Mouse (Mus musculus) hindbrain, embryonic 16.5 days (tissue): ENCODE measurements around the gene Ptch1. TPM values are rescaled to one million over a fixed set of nuclear protein-coding genes. Genes with fewer than 3 reads are reported as not detected.

Experiments used
- ATAC-seq: fragments of 200-750 bp; cut with Nextera tagmentation; 2 replicates; pipeline ENCODE4 v1.8.0; 2017; ENCODE audit warnings: moderate TSS enrichment, moderate library complexity
- H3K27ac ChIP-seq: fragments of 300-500 bp; sonication (generic); 2 replicates; pipeline ENCODE4 v1.5.1; 2014; ENCODE audit warnings: low read depth, mild to moderate bottlenecking, control low read depth, low read length, moderate library complexity
- H3K27me3 ChIP-seq: fragments of 300-500 bp; sonication (generic); replicated peaks from 2 replicates; pipeline ENCODE4 v1.6.1; 2014; ENCODE audit warnings: low read length; ENCODE audit not compliant: control insufficient read depth, insufficient read depth
- H3K36me3 ChIP-seq: fragments of 300-500 bp; sonication (generic); 2 replicates; pipeline ENCODE4 v1.6.1; 2014; ENCODE audit warnings: mild to moderate bottlenecking, low read length, moderate library complexity, mixed read lengths; ENCODE audit not compliant: control insufficient read depth, insufficient read depth
- H3K4me1 ChIP-seq: fragments of 300-500 bp; sonication (generic); 2 replicates; pipeline ENCODE4 v1.6.1; 2014; ENCODE audit warnings: low read depth, low read length; ENCODE audit not compliant: control insufficient read depth, insufficient read depth
- H3K4me2 ChIP-seq: fragments of 300-500 bp; sonication (generic); 2 replicates; pipeline ENCODE4 v1.6.1; 2014; ENCODE audit warnings: mild to moderate bottlenecking, low read length, control low read depth, moderate library complexity
- H3K4me3 ChIP-seq: fragments of 300-500 bp; sonication (generic); 2 replicates; pipeline ENCODE4 v1.5.1; 2014; ENCODE audit warnings: mild to moderate bottlenecking, low read length, control low read depth, moderate library complexity
- H3K9ac ChIP-seq: fragments of 300-500 bp; sonication (generic); 2 replicates; pipeline ENCODE4 v1.6.1; 2014; ENCODE audit warnings: low read depth, mild to moderate bottlenecking, control low read depth, low read length, moderate library complexity
- H3K9me3 ChIP-seq: fragments of 300-500 bp; sonication (generic); 2 replicates; pipeline ENCODE4 v1.6.1; 2014; ENCODE audit warnings: mild to moderate bottlenecking, low read length, moderate library complexity; ENCODE audit not compliant: control insufficient read depth
- WGBS: fragments of 180-500 bp; shearing (Covaris S2); extraction: QIAGEN DNeasy Blood & Tissue Kit; methylation state at CpG from one replicate; pipeline ENCODE4 v1.1.7; 2014; 5-methylcytosine and 5-hydroxymethylcytosine counted together
- polyA plus RNA-seq: library from polyadenylated mRNA; unstranded; fragments of >200 nt; fragmentation: Nextera tagmentation; extraction: Ambion mirVana; gene quantifications from 2 replicates; pipeline ENCODE4 v1.2.1, GENCODE M21; 2015

Ptch1 gene
- polyA plus RNA-seq, 1 experiment from 2014 or later, result 15.3 TPM

DNA sequence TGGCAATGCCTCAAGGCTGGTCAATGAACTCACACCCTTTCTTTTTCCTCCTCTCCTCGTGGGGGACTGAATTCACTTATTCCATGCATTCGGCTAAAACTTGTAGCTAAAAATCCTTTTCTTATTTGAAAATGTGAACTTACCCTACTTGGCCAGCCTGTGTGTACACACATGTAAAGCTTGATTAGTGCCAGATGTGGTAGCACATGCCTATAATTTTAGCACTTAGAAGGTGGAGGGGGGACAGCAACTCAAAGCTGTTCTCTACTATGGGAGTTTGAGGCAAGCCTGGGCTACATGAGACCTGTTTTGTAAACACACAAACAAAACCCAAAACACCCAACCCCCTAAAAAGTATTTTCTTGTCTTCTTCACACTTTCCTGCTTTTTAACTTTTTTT lies 56.9 kb downstream of the Ptch1 start:
- no peak overlapping the region for H3K9ac ChIP-seq
- H3K4me1 ChIP-seq, result peaks cover 3% of the 10 kb centered on the region; the same call in 1 of the 2 replicates
- ATAC-seq, result no peak
- no peak overlapping the region for H3K4me2 ChIP-seq
- no peak overlapping the region for H3K27ac ChIP-seq
- peaks cover 41% of the 10 kb centered on the region for H3K36me3 ChIP-seq
- H3K27me3 ChIP-seq, result no peaks in the 10 kb centered on the region
- H3K9me3 ChIP-seq, result no peaks in the 10 kb centered on the region
- no peak overlapping the region for H3K4me3 ChIP-seq
- WGBS, result 79% methylated on average over 2 of the region's 2 CpGs

DNA sequence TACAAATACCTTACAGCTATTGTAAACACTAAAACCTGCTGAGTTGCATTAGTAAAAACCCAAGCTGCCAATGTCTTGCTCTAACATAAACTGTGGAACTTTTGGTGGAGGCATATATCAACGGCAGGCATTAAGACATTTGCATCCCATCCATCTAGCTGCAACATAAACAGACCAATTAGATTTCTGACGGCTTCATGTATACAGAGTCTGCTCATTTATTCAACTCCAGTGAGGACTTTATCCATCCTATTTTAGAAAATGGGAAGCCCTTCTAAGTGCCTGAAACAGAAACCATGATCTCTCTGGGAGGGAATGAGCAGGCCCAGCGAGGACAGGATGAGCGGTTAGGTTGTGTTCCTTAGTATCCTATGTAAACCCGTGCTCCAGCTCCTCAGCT lies 57.9 kb downstream of the Ptch1 start:
- Histone ChIP-seq H3K4me2 (no peak overlapping the region), H3K36me3 (peaks cover 42% of the 10 kb centered on the region), H3K9ac (no peak overlapping the region), H3K4me3 (no peak overlapping the region), H3K27ac (no peak overlapping the region), H3K4me1 (peaks cover 3% of the 10 kb centered on the region; the same call in 1 of the 2 replicates), H3K27me3 (no peaks in the 10 kb centered on the region), H3K9me3 (no peaks in the 10 kb centered on the region)
- WGBS, result 50% methylated on average over 5 of the region's 5 CpGs
- ATAC-seq, result no peak

DNA sequence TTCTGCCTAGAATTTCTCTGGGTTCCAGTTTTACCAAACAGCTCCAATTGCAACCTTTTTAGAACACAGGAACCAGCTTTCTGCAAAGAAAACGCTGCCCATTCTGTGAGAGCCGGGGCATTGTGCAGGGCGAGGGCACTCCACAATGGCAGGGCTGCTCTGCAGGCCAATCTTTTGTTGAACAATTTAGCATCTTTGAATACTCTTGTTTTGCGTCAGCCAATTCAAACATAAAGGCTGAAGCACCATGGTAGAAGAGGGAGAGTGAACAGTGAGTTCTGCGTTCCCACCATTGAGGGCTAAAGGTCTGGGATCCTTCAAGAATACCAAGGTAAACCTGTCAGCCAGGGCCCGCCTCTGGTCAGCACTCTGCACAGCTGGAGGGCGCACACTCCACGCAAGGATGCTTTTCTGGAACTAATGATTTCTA lies 58.5 kb downstream of the Ptch1 start:
- Histone ChIP-seq H3K4me2 (no peak overlapping the region), H3K9me3 (no peaks in the 10 kb centered on the region), H3K36me3 (peaks cover 42% of the 10 kb centered on the region), H3K4me1 (peaks cover 3% of the 10 kb centered on the region; the same call in 1 of the 2 replicates), H3K27me3 (no peaks in the 10 kb centered on the region), H3K27ac (peak overlapping the region; percentile 4; the same call in 1 of the 2 replicates), H3K4me3 (no peak overlapping the region), H3K9ac (no peak overlapping the region)
- 19% methylated on average over 8 of the region's 8 CpGs for WGBS
- 0 out of 2 replicates have a peak, but pooled peaks have one; percentile 28 for ATAC-seq

DNA sequence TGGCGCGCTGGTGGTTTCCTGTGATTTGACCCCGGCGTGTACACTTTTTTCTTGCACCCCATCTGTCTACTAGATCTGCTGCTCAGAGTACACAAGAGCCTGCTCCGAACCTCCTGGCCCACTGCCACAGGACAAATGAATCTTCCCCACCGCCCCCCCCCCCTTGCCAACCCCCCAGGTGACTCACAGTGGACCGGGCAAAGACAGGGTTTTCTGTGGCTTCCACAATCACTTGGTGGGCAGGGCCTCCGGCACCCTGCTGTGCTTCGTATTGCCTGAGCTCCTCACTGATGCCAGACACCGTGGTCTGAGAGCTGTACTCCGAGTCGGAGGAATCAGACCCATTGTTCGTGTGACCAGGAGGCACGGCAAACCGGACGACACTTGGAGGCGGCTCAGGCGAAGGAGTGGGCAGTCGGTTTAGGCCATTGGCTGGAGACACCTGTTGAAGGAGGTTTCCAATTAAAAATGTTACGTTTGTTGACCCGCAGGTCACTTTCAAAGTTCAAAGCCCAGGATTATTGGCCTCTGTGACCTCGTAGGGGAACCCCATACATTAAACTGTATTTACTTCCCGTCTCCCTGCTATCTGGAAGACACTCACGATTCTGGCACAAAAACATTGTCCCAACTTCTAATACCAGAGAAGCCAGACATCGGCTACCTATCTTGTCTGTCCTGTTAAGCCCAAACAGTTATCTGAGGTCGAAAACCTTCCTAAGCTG lies 59.9 kb downstream of the Ptch1 start:
- Histone ChIP-seq H3K9ac (no peak overlapping the region), H3K36me3 (peaks cover 42% of the 10 kb centered on the region), H3K4me2 (no peak overlapping the region), H3K9me3 (no peaks in the 10 kb centered on the region), H3K4me1 (peaks cover 3% of the 10 kb centered on the region; the same call in 1 of the 2 replicates), H3K27ac (no peak overlapping the region), H3K4me3 (no peak overlapping the region), H3K27me3 (no peaks in the 10 kb centered on the region)
- 40% methylated on average over 24 of the region's 26 CpGs for WGBS
- ATAC-seq, result no peak

DNA sequence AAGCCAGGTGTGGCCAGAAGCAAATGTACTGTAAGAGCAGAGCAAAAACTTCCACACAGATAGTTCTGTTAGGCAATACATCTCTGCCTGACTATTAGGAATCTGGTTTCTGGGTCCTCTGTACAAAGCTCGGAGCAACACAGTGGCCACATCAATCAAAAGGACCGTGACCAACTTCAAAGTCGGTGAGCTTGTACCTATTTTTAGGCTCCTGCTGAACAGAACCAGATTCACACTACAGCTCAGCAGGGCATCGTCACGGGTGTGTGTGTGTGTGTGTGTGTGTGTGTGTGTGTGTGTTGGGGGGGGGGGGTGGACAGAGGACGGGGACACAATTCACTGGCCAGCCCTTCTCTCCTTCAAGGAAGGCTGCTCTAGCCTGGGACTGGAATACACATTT lies 61.0 kb downstream of the Ptch1 start:
- Histone ChIP-seq H3K9me3 (no peaks in the 10 kb centered on the region), H3K4me3 (no peak overlapping the region), H3K9ac (no peak overlapping the region), H3K27me3 (no peaks in the 10 kb centered on the region), H3K4me1 (peaks cover 3% of the 10 kb centered on the region; the same call in 1 of the 2 replicates), H3K27ac (no peak overlapping the region), H3K4me2 (no peak overlapping the region), H3K36me3 (peaks cover 46% of the 10 kb centered on the region)
- ATAC-seq, result no peak
- 27% methylated on average over 5 of the region's 6 CpGs for WGBS

DNA sequence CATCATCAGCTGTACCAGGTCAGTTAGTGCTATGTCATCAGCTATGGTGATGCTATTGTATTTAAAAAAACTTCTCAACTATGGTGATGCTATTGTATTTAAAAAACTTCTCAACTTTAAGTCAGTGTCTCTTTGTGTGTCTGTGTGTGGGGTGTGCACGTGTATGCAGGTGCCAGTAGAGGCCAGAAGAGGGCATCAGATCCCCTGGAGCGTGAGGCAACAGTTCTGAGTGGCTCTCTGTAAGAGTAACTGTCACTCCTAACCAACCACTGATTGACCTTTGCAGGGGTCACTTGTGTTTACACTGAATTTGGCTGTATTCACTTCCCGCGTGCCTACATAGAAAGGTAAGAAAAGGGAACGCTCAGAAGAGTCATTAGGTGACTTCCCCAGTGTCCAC lies 65.6 kb downstream of the Ptch1 start:
- H3K27ac ChIP-seq, result no peak overlapping the region
- no peak overlapping the region for H3K9ac ChIP-seq
- no peaks in the 10 kb centered on the region for H3K4me1 ChIP-seq
- H3K36me3 ChIP-seq, result peaks cover 32% of the 10 kb centered on the region
- H3K4me2 ChIP-seq, result no peak overlapping the region
- WGBS, result 89% methylated on average over 5 of the region's 5 CpGs
- H3K27me3 ChIP-seq, result no peaks in the 10 kb centered on the region
- H3K9me3 ChIP-seq, result no peaks in the 10 kb centered on the region
- no peak overlapping the region for H3K4me3 ChIP-seq
- no peak for ATAC-seq

DNA sequence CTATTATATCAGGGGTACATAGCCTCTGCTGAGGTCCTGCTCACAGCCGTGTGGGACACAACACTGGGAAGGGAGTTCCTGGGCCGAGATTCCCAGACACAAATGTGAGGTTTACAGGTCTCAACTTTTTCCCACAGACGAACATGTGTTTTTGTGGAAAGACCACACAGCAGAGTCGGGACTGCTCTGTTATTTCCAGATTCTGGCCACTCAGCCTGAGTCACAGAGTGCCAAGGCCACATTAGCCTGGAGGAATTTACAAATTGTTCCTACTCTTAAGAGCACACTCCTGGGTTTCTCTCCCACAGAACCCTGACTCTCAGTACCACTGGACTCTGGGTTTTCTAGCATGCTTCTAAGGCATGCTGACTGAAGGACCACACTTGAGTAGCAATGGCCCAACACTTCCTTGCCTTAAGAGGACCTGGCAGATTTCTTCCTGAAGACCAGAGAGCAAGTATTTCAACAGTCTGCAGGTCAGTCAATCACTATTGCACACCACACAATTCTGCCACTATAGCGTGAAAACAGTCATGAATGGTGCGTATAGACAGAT lies 66.3 kb downstream of the Ptch1 start:
- Histone ChIP-seq H3K4me1 (no peaks in the 10 kb centered on the region), H3K9me3 (no peaks in the 10 kb centered on the region), H3K36me3 (peaks cover 30% of the 10 kb centered on the region), H3K27me3 (no peaks in the 10 kb centered on the region), H3K27ac (no peak overlapping the region), H3K4me3 (no peak overlapping the region), H3K9ac (no peak overlapping the region), H3K4me2 (no peak overlapping the region)
- no peak for ATAC-seq
- WGBS, result 90% methylated on average over 6 of the region's 6 CpGs

DNA sequence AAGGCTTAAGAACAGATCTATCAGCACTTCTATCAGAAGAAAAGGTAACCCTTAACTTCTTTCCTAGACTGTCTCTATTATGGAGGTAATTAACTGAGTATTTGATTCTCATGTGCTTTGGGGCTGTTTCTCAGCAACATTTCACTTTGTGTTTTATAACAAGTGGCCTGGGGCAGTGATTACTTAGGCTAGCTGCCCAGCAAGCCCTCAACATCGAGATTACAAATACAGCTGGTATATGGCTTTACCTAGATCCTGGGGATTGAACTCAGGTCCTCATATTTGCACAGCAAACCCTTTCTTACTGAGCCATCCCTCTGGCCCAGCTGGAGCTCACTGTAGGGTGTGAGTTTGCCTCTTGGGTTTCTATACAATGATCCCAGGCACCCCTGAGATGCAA lies 67.0 kb downstream of the Ptch1 start:
- no peaks in the 10 kb centered on the region for H3K27me3 ChIP-seq
- H3K9ac ChIP-seq, result no peak overlapping the region
- ATAC-seq, result no peak
- H3K9me3 ChIP-seq, result no peaks in the 10 kb centered on the region
- peaks cover 23% of the 10 kb centered on the region for H3K36me3 ChIP-seq
- no peaks in the 10 kb centered on the region for H3K4me1 ChIP-seq
- no peak overlapping the region for H3K27ac ChIP-seq
- 80% methylated on average over 1 of the region's 1 CpGs for WGBS
- H3K4me2 ChIP-seq, result no peak overlapping the region
- no peak overlapping the region for H3K4me3 ChIP-seq

DNA sequence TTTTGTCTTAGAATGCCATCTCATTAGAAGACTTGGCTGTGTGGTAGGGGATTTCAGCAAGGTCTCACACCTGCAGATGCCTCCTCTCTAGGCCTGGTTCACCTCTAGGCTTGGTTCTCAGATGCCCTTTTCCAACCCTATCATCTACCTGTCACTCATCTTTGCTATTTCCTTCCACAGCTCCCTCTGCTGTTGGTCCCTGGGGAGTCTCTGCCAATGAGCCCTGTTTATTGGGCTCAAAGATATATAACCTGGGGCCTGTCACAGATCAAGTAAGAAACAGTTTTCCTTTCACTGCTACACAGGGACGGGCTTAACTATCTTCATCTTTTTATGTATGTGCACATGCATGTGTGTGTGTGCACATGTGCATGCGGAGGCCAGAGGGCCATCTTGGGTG lies 71.0 kb downstream of the Ptch1 start:
- ATAC-seq, result no peak
- Histone ChIP-seq H3K9me3 (no peaks in the 10 kb centered on the region), H3K4me2 (no peak overlapping the region), H3K27me3 (no peaks in the 10 kb centered on the region), H3K27ac (no peak overlapping the region), H3K9ac (no peak overlapping the region), H3K4me1 (no peaks in the 10 kb centered on the region), H3K4me3 (no peak overlapping the region), H3K36me3 (no peaks in the 10 kb centered on the region; the same call in 1 of the 2 replicates)
- 95% methylated on average over 2 of the region's 2 CpGs for WGBS
